Mouse (Mus musculus): ENCODE measurements around the gene Tnn.

The Tnn gene

GRCm38 (mm10) chr1:160044237-160045021 lies 109.0 kb downstream of the Tnn start, which contains the start of gene 4930523C07Rik:
4930523C07Rik (plus strand) TSS chr1:160044382.
- peak; percentile 83 to 84 for DNase-seq (ENCODE audit: low spot score in 2 of 2)

DNA sequence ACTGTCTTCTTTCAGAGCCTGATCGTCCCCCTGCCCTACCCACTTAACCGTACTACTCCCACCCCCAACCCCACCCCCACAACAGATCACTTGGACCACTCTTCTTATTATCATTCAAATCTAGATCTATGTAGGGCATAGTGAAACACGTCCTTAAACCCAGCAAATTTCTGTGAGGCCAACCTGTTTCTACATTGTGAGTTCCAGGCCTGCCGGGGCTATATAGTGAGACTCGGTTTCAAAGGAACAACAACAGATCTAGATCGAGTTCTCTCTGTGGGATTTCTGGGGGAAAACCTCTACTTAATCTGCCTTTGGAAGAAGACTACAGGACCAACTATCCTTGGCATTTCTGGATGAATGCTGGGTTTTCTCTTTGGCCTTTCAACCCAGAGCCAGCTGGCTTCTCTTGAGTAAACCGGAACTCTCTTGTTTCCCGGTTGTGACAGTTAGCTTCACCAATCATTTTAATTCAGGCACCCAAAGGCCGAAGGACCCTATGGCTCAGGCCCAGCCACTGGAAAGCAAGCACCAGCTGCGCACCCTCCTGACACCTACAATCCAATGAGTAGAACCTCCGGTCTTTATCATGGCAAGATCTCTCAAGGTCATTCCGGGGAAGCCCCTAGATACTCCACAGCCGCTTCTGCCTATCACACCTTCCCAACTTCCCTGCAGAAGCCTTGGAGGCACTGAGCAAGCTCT lies 110.0 kb downstream of the Tnn start:
- no peak for DNase-seq (ENCODE audit: low spot score in 2 of 2)

DNA sequence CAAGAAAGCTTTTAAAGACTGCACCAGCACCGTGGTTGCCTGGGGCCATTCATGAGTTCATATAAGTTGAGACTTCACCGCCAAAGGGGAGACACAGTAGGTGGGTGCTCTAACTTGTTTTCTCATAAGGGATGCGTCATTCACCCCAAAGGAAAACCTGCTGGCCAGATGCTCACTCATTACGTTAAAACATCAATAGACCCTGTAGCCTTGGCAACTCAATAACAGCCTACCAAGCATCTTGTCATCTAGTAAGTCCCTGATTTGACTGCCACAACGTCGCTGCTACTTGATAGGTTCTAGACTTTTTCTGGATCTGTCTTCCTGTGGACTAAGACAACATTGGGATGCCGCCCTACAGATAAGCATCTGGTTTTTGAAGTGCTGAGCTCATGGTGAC lies 111.0 kb downstream of the Tnn start:
- peak in 1 of 2 experiments; percentile 33 for DNase-seq (ENCODE audit: low spot score in 2 of 2)

GRCm38 (mm10) chr1:160041264-160041775 lies 112.1 kb downstream of the Tnn start:
- DNase-seq (ENCODE audit: low spot score in 2 of 2), result no peak

DNA sequence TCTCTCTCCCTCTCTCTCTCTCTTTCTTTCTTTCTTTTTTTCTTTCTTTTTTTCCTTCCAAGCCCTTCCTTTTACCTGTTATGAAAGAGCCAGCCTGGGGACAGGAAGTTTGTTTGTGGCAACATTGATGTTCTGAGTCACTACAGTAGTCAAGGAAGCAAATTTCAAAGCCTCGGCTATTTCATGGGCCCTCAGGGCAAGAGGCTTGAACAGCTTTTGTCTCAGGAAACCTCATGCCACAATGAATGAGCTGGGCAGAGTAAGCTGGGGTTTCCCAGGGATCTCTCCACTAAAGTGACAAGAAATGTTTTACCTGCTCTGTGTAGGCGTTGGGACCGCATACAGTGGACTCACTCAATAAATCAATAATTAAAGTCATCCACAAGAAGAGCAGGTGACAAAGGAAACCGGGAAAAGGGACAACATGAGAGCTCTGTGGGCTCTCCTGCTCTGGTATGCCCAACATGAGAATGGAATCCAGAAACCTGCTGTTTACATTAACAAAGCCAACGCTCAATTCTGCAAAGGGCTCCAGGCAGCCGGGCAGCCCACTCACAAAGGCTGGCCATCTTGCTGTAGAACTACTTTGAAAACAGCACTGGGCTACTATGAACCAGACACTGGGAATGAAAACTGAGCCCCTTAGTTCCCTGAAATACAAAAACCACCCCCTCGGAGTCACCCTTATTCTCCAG lies 113.3 kb downstream of the Tnn start:
- DNase-seq (ENCODE audit: low spot score in 2 of 2), result peak in 1 of 2 experiments; percentile 34

GRCm38 (mm10) chr1:160036996-160037521 lies 116.3 kb downstream of the Tnn start:
- no peak for DNase-seq (ENCODE audit: low spot score in 2 of 2)

DNA sequence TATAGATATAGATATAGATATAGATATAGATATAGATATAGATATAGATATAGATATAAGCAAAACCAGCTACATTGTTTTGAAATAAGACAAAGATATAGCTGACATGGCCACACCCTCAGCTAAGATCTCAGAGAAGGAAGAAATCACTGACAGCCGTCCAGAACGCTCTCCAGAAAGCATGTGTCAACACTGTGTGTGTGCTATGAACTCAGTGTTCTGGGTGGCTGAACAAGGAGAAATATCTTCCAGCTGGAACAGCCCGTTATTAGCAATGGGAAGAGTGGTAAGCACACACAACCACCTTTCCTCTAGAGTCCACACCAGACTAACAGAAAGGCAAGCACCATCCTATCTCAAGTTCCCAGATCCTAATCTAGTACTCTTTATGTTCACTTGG lies 117.8 kb downstream of the Tnn start:
- DNase-seq (ENCODE audit: low spot score in 2 of 2), result no peak

Data from natural killer cell, adult 2 months (primary cell).